Mouse (Mus musculus) embryo, embryonic 10.5 days (tissue): ENCODE results near the gene Rps6ka2.
"Not testable (repeated sequence)": the region's sequence is repeated elsewhere in the genome, so short reads cannot be mapped to it uniquely, and the experiment has no call there.

Experiments
- DNase-seq: peaks from one replicate; pipeline ENCODE4 v3.0.0-alpha.2; 2015; ENCODE audit warnings: low spot score

The Rps6ka2 gene

DNA sequence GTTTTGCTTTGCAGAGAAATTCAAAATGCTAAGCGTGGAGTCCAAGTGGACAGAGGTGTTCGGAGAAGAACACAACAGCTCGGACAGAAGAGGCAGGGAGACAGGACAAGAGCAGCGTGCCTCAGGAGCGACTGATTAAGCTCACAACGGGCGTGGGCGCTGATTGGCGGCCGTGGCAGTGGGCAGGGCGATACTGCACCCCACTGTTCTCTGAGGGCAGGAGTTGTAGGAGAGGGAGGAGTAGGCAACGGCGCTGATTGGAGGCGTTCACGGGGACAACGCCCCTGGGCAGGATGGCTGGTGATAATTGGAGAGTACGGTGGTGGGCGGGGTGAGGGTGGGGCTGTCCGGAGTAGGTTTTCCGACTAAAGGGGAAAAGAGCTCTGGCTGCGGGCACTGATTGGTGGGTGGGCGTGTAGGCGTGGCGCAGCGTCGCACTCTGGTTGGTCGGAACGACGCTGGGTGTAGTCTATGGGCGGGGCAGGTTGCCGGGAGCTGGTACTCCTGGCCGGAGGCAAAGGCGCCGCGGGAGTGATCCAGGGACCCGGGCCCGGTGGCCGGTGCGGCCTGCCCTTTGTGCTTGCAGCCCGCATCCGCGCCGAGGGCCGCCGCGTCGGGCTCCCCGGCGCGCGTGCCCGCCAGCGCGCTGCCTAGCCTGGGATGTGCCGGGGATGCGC is at the start of gene Rps6ka2:
TSS of gene Rps6ka2 (plus strand) at position 489 of the 677 bp plus-strand sequence.
- DNase-seq: peak; percentile 99

- not testable (repeated sequence) for DNase-seq
Observed at GRCm38 (mm10) chr17:7120835-7121234, 49.1 kb upstream of the Rps6ka2 start.

- not testable (repeated sequence) for DNase-seq
Observed at GRCm38 (mm10) chr17:7122554-7122953, 47.4 kb upstream of the Rps6ka2 start.

DNA sequence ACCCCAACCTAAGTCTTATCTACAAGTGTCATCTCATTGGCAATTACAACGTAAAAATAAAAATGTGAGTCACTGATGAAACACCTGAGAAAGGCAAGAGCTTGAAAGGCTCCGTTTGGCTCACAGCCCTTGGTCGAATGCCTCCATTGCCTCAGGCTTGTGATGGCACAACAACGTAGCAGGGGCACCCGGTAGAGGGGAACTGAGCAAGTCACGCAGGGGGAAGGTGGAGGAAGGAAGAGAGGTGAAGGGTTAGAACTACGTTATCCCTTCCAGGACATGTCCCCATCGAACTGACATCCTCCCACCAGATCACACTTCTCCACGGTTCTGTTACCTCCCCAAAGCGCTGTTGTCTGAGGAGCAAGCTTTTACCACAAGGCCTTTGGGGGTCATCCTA is 43.4 kb upstream of the Rps6ka2 start:
- not testable (repeated sequence) for DNase-seq

- DNase-seq: not testable (repeated sequence)
Observed at GRCm38 (mm10) chr17:7134002-7134401, 35.9 kb upstream of the Rps6ka2 start.

GRCm38 (mm10) chr17:7135277-7135676 is 34.6 kb upstream of the Rps6ka2 start:
- not testable (repeated sequence) for DNase-seq

GRCm38 (mm10) chr17:7138186-7138925 is 31.6 kb upstream of the Rps6ka2 start:
- DNase-seq: no peak

- no peak for DNase-seq
Observed at GRCm38 (mm10) chr17:7140399-7141174, 29.3 kb upstream of the Rps6ka2 start.

DNA sequence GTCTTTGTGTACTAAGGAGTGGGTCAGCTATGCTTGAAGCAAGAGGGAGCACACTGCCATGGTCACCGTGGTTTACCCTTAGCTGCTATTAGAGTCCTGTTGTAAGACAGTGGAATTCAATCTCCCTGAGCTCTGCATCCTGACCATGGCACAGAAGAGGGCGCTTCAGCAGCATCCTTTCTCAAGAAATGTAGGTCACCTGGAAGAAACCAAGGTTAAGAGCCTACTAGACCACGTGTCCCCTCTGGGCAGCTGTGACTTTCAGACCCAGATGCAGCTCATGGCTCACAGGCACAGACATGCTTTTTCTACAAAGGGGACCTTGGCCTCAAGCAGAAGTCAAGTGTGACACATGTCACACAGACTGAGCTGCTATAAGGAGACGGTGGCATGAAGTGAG is 27.5 kb upstream of the Rps6ka2 start:
- no peak for DNase-seq

DNA sequence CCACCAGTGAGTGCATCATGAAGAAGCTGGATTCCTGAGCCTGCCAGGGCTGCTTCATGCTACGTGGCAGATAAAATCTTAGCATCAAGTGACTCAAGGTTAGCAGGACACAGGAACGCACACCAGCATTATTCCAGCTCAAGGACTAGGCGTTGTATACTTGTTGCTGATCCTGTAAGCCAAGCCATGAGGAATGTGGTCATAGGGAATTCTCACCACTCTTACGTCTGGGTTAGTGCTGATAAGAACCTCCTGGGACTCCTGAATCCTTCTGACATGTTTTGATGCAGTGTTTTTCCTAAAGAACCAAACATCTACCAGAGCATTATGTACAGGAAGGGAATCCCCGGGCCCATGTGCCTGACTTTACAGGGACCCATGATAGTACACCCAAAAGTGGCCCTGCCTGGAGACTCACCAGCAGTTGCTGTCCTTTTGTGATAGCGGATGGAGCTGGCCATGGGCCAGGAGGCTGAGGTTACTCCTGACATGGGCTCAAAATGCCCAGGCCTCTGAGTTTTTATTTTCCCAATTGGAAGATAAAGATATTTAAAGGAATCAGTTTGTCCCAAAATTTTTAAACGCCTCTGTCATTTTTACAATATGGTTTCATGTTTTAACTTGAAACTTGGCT is 25.9 kb upstream of the Rps6ka2 start:
- DNase-seq: no peak

DNA sequence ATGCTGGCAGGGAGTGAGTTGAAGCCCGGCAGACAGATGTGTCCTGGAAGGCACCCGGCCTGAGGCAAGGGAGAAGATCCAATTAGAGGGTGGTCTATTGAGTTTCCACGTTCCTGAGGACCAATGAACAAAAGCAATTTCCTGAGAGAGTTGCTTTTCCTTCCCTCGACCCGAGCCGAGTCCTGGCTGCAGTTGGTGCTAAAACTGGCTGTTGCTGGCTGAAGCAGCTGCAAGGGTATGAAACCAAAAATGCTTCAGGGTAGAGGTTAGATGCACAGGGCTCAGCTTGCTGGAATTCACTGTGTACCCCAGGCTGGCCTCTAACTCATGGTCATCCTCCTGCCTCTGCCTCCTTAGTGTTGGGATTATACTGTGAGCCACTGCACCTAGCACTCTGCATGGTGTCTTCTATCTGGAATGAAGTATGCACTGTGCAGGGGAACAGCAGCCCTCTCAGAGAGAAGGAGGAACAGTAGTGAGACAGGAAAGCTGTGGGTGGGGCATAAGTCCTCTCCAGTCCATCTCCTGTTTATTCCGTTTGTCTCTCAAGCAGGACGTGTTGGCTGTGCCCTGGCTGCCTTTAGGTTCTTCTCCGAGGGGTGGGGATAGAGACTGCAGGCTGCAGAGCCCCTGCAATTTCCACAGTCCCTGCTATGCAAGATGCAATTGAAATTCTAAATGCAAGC is 24.4 kb upstream of the Rps6ka2 start:
- DNase-seq: no peak

DNA sequence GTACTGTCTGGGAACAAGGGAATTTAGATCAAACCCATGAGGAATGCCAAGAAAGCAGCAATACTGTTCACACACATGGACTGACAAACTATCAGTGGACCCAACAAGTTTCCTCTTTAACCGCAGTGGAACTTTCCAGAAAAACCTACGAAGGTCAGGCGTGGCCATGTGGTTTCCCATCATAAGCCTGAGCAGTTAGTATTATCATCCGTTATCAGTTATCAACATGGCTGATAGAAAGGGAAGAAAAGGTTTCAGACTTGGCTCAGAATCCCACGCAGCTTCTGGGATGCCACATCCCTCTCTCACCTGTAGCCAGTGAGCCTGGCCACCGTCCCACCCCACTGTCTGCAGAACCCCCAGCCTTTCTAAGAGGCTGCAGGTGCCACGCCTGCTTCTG is 23.4 kb upstream of the Rps6ka2 start:
- DNase-seq: no peak

DNA sequence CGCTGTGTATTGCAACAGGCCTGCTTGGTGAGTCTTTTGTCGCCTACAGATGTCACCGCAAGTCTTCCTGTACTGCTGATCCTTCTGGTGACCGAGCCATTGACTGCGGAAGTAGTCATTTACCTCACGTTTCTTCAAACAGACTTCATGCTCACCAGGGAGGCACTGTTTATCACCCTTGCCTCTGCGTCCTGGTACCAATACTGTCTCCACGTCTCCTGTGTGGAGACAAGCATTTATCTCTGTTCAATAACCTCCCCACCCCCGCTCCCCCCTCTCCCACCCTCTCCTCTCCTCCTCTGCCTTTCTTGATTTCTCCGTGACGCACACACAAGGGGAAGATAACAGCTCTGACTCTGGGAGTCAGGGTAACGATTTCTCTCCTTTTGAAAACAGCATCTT is 22.0 kb upstream of the Rps6ka2 start:
- DNase-seq: no peak

GRCm38 (mm10) chr17:7149328-7150195 is 20.4 kb upstream of the Rps6ka2 start:
- DNase-seq: no peak

DNA sequence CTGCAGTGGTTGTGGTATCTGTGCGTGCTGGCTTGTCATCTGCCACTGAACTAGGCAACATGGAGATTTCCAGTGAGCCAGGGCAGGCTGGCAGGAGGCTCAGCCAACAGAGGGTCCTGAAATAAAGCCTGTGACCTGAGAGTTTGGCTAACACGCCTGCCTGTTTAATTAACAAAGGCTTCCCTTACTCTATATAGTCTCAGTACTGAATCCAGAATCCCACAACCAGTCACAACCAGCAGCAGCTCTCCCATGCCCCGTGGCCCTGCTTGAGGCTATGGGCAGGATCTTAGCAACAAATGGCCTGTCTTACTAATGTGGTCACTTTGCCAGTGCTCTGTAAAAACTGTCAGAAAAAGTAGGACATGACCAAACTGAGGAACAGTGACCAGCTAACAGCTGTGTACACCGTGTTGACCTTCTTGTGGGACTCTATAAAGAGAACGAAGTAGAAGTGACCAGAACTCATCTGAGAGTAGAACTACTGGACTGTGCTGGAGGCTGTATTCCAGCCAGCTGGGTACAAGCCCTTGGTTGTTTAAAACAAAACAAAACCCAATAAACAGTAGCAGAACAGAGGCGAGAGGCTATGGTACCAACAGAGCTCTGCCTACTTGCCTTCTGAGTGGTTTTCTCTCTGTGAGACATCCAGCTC is 18.3 kb upstream of the Rps6ka2 start:
- no peak for DNase-seq

GRCm38 (mm10) chr17:7152662-7153061 is 17.3 kb upstream of the Rps6ka2 start:
- no peak for DNase-seq

DNA sequence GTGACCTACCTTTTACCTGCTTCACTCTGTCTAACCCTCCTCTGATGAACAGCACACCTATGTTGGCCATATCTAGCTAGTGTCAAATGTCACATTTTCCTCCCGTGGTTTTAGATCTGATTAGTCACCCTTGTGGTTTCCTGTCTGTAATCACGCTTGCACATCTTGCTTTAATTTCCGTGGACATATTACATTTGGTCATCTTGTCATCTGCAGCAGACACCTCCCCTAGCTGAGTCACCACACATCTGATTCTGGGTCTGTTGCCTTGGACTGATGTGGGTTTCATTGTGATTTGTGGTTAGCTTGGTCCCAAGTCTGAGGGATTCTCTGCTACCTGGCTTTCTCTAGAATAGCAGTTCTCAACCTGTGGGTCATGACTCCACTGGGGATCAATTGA is 6.0 kb upstream of the Rps6ka2 start:
- no peak for DNase-seq

- DNase-seq: no peak
Observed at GRCm38 (mm10) chr17:7165524-7165923, 4.4 kb upstream of the Rps6ka2 start.

GRCm38 (mm10) chr17:7168961-7169626 is 821 bp upstream of the Rps6ka2 start:
- peak; percentile 88 for DNase-seq
